Mouse (Mus musculus): ENCODE results near the gene Dido1. TPM values are rescaled to one million over a fixed set of nuclear protein-coding genes. Genes with fewer than 3 reads are reported as not detected.

The Dido1 gene
- total and polyA plus RNA-seq, 3 experiments = 17.8 to 35.1 (median 30.1) TPM

GRCm38 (mm10) chr2:180725856-180726629 is 16.2 kb upstream of the Dido1 start (continued):
- TF ChIP-seq E2F4 (IDR thresholded peaks at IDR 0.05; ENCODE audit: borderline replicate concordance, low read depth, low read length) = no peak
- TF ChIP-seq TCF12 (IDR thresholded peaks at IDR 0.05; ENCODE audit: low read depth, low read length) = no peak

GRCm38 (mm10) chr2:180725414-180725778 is 15.6 kb upstream of the Dido1 start:
- Histone ChIP-seq H3K9ac (ENCODE audit: control insufficient read depth, low read depth, low read length, poor library complexity, severe bottlenecking) (peak overlapping the region; percentile 75), H3K4me3 (ENCODE audit: control insufficient read depth in 1 of 2, insufficient read depth in 1 of 2, low read depth in 2 of 2, low read length in 2 of 2) (peak overlapping the region; percentile 48 to 59), H3K27me3 (ENCODE audit: control insufficient read depth in 1 of 2, insufficient read depth in 2 of 2, low read length in 2 of 2) (no peaks in the 10 kb centered on the region), H3K4me1 (ENCODE audit: control insufficient read depth in 1 of 2, insufficient read depth in 2 of 2, low read length in 2 of 2) (peaks cover 15 to 54% of the 10 kb centered on the region in 2 experiments), H3K27ac (ENCODE audit: control insufficient read depth, low read depth, low read length) (peak overlapping the region; percentile 72), H3K36me3 (ENCODE audit: control insufficient read depth in 1 of 2, insufficient read depth in 2 of 2, low read length in 2 of 2) (peaks cover 2 to 46% of the 10 kb centered on the region in 2 experiments; a peak in 3 of 4 replicates), H3K79me2 (ENCODE audit: control insufficient read depth, insufficient read depth, low read length, poor library complexity) (peaks cover 4% of the 10 kb centered on the region; the same call in 1 of the 2 replicates), H3K9me3 (replicated peaks; ENCODE audit: insufficient read depth, low read length) (no peaks in the 10 kb centered on the region)
- TF ChIP-seq POLR2A (IDR thresholded peaks at IDR 0.05; ENCODE audit: control insufficient read depth in 1 of 2, insufficient read depth in 1 of 2, low read depth in 1 of 2, low read length in 2 of 2, poor library complexity in 1 of 2) = 0 out of 4 replicates have a peak, but pooled peaks have one; percentile 1
- no peak for TF ChIP-seq E2F4 (IDR thresholded peaks at IDR 0.05; ENCODE audit: borderline replicate concordance, low read depth, low read length)
- TF ChIP-seq UBTF (IDR thresholded peaks at IDR 0.05; ENCODE audit: borderline replicate concordance, insufficient read depth, low read depth, low read length) = no peak
- no peak for TF ChIP-seq ZKSCAN1 (IDR thresholded peaks at IDR 0.05; ENCODE audit: low read depth, low read length)
- TF ChIP-seq NRF1 (IDR thresholded peaks at IDR 0.05; ENCODE audit: insufficient read depth, low read depth, low read length, poor library complexity, severe bottlenecking) = no peak
- no peak for TF ChIP-seq MAX (IDR thresholded peaks at IDR 0.05; ENCODE audit: low read length)
- TF ChIP-seq MAZ (IDR thresholded peaks at IDR 0.05; ENCODE audit: low read depth, low read length) = no peak
- no peak for DNase-seq (ENCODE audit: low read depth, low spot score)

- DNase-seq (ENCODE audit: low read depth, low spot score) = peak; percentile 80
- TF ChIP-seq ZMIZ1 (IDR thresholded peaks at IDR 0.05; ENCODE audit: low read depth, low read length) (0 out of 2 replicates have a peak, but pooled peaks have one; percentile 42), KAT2A (conservative IDR thresholded peaks at IDR 0.05; ENCODE audit: low read depth, low read length) (no peak), MEF2A (IDR thresholded peaks at IDR 0.05; ENCODE audit: extremely low read depth, insufficient replicate concordance, low read depth, low read length, poor library complexity, severe bottlenecking) (no peak), MAZ (IDR thresholded peaks at IDR 0.05; ENCODE audit: low read depth, low read length) (no peak), TAL1 (IDR thresholded peaks at IDR 0.05; ENCODE audit: low read length) (no peak), MXI1 (IDR thresholded peaks at IDR 0.05; ENCODE audit: low read depth, low read length) (peak; percentile 94), POLR2AphosphoS2 (IDR thresholded peaks at IDR 0.05; ENCODE audit: low read length) (peak; percentile 26), ZNF384 (IDR thresholded peaks at IDR 0.05; ENCODE audit: low read depth, low read length) (no peak), E2F4 (IDR thresholded peaks at IDR 0.05; ENCODE audit: borderline replicate concordance, low read depth, low read length) (no peak), POLR2AphosphoS5 (IDR thresholded peaks at IDR 0.05; ENCODE audit: borderline replicate concordance, low read depth, low read length) (peak; percentile 46; the same call in 1 of the 2 replicates), MAX (IDR thresholded peaks at IDR 0.05; ENCODE audit: low read length) (peak; percentile 84), CHD2 (IDR thresholded peaks at IDR 0.05; ENCODE audit: low read length) (0 out of 2 replicates have a peak, but pooled peaks have one; percentile 8), GATA1 (IDR thresholded peaks at IDR 0.05; ENCODE audit: low read depth, low read length) (no peak), ZKSCAN1 (IDR thresholded peaks at IDR 0.05; ENCODE audit: low read depth, low read length) (no peak), ZC3H11A (IDR thresholded peaks at IDR 0.05; ENCODE audit: low read depth, low read length) (no peak), MYB (IDR thresholded peaks at IDR 0.05; ENCODE audit: low read depth, low read length) (no peak), MAFK (IDR thresholded peaks at IDR 0.05; ENCODE audit: borderline replicate concordance, low read depth, low read length) (no peak), MYC (IDR thresholded peaks at IDR 0.05; ENCODE audit: low read depth, low read length) (peak; percentile 75), ETS1 (IDR thresholded peaks at IDR 0.05; ENCODE audit: low read depth, low read length) (no peak), USF1 (IDR thresholded peaks at IDR 0.05; ENCODE audit: low read depth, low read length) (peak; percentile 68)
Measured at GRCm38 (mm10) chr2:180724585-180725413, 15.0 kb upstream of the Dido1 start, which contains the start of gene Slc17a9. Gene Slc17a9, plus strand, starts transcription at chr2:180725263.

More at GRCm38 (mm10) chr2:180724585-180725413, 15.0 kb upstream of the Dido1 start, which contains the start of gene Slc17a9:
- Histone ChIP-seq H3K27me3 (ENCODE audit: control insufficient read depth in 1 of 2, insufficient read depth in 2 of 2, low read length in 2 of 2) (no peaks in the 10 kb centered on the region), H3K36me3 (ENCODE audit: control insufficient read depth in 1 of 2, insufficient read depth in 2 of 2, low read length in 2 of 2) (peaks cover 6 to 46% of the 10 kb centered on the region in 2 experiments; a peak in 3 of 4 replicates), H3K27ac (ENCODE audit: control insufficient read depth, low read depth, low read length) (peak within 1 kb of the TSS; percentile 72), H3K4me1 (ENCODE audit: control insufficient read depth in 1 of 2, insufficient read depth in 2 of 2, low read length in 2 of 2) (peaks cover 15 to 54% of the 10 kb centered on the region in 2 experiments), H3K9ac (ENCODE audit: control insufficient read depth, low read depth, low read length, poor library complexity, severe bottlenecking) (peak within 1 kb of the TSS; percentile 75), H3K4me3 (ENCODE audit: control insufficient read depth in 1 of 2, insufficient read depth in 1 of 2, low read depth in 2 of 2, low read length in 2 of 2) (peak within 1 kb of the TSS; percentile 48 to 59), H3K9me3 (replicated peaks; ENCODE audit: insufficient read depth, low read length) (no peaks in the 10 kb centered on the region), H3K79me2 (ENCODE audit: control insufficient read depth, insufficient read depth, low read length, poor library complexity) (peaks cover 4% of the 10 kb centered on the region; the same call in 1 of the 2 replicates)
